Mouse (Mus musculus): ENCODE results near the gene Fnbp1.
"Not testable (repeated sequence)": the region's sequence is repeated elsewhere in the genome, so short reads cannot be mapped to it uniquely, and the experiment has no call there.

The Fnbp1 gene

DNA sequence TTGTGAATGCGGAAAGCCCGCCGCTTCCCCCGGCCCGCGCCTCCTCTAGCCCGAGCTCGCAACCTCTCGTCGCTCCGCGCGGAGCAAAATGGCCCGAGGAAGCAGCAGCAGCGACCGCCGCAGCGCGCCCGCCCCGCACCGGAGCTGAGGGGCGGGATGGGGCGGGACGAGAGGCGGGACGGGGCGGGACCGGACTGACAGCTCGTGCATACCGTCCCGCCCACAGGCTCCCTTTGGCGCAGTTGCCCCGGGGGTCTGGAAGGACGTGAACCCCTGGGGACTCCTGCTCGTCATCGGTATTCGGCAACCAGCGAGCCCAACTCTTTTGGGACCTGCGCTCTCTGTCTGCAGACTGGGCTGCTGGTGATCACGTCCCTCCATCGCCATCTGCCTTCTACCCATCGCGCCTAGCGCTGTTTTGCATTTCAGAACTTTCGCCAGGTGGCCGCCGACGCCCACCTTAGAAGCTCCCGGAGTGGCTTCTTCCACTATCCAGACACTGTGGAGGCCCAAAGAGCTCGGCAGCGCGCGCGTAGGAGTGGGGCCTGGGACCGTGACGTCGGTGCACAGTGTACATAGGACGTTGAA is at the start of gene Fnbp1:
TSS of gene Fnbp1 (minus strand) at position 142 of the 588 bp plus-strand sequence.
- peak; percentile 83 for DNase-seq

DNA sequence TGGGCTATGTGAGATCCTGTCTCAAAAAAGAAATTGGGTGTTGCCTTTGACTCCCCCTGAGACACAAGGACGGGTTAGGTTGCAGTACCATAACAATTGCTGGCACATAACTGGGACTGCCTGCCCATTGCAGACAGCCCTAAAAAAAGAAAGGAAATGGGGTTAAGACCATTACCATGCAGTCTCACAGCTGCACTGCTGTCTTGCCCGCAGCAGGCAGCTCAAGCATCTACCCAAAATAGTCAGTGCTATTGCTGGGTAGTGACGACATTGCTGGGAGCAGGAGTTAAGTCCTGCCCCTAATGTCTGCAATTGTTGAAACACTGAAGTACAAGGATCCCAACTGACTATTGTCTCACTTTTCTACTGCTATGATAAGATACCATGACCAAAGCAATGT is 47.8 kb upstream of the Fnbp1 start:
- DNase-seq: no peak

DNA sequence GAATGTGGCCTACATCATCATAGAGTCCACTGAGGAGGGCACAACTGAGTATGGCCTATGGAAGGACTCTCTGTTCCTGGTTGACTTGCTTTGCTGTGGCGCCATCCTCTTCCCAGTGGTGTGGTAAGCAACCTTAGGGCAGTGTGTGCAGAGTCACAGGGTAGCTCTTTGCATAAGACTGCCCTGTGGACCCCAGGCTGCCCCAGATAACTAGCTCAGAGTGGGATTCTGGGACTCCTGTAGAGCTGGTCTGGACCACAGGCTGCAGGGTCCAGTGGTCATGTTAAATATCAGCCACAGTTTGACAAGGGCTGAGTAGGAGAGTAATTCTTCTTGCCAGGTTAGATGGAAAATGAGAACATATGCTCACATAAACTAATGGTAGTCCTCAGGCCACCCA is 46.9 kb upstream of the Fnbp1 start:
- peak; percentile 43 for DNase-seq

DNA sequence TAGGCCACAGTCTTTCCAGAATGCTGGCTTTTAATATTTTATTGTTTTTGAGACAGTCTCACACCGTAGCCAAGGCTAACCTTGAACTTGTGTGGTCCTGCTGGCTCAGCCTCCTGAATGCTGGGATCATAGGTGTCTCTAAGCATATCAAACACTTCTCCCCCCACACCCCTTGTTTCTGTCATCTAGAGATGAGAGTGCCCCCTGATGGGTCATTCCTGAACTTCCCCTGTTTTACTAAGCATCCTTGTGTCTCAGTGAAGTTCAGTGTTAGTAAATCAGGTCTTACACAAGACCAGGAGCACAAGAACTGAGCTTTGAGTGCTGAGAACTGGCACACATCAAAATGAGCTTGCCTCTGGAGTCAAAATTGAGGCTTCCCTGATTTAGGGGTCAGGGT is 42.0 kb upstream of the Fnbp1 start:
- no peak for DNase-seq

DNA sequence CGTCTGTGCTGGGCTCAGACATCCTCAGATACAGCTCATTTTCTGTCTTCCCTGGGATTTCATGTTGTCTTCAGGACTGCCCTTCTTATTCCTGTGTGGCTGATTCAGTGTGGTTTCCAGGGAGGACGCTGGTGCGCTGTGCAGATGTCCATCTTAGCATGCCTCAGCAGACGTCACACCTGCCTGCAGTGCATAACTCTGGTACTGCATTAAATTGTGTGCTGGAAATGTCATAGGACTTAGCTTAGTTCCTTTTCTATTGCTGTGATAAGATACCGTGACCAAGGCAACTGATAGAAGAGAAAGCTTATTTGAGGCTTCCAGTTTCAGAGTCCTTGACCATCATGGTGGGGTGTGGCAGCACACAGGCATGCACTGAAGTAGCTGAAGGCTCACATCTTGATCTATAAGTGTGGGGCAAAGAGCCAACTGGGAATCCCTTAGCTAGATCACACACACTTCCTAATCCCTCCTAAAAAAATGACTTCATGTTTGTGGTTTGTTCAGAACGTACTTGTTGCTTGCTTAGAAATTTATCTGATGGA is 41.0 kb upstream of the Fnbp1 start:
- no peak for DNase-seq

DNA sequence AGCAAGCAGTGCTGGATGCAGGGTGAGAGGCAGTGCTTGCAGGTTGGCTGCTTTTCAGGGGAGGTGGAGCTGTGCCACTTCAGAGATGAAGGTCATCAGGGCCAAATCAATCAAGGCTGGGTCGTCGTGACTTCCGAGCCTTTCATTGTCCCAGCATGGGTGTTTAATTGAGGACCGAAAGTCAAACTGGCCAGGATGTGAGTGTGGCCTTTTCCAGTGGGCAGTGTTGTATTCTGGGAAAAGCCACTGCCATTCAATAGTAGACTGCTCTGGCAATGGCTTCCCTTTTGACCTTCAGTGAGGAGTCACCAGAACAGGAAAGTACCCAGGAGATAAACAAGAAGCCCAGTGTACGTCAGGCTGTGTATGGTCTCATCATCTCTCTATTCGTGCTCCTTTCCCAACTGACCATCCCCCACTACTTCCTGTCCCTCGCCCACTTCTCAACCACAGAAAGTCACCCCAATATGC is 38.3 kb upstream of the Fnbp1 start:
- DNase-seq: no peak

DNA sequence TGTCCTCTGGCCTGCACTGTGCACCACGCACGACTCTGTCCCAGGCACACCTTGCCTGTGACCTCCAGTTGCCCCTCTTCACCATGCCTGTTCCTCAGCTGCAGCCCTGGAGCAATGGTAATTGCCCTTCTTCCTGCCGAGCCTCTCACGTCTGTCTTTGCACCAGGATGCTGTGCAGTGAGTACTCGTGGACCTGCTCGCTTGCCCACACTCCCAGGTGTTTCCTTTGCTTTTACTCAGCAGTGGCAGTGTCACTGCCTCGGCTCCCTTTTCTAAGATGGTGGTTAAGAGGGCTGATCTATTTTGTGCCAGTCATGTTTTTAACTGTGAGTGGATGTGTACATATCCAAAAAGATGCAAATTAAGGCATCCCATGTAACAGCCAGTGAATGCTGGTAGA is 37.7 kb upstream of the Fnbp1 start:
- no peak for DNase-seq

DNA sequence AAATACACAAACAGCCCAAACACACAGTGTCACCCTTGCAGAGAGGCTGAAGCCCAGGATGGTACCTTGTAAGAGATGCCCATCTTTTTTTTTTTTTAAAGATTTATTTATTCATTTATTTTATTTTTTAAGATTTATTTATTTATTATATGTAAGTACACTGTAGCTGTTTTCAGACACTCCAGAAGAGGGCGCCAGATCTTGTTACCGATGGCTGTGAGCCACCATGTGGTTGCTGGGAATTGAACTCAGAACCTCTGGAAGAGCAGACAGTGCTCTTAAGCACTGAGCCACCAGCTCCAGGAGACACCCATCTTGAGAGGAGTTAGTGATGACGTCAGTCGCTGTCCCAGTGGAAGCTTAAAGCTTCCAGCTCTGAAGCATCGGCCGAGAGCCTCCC is 36.8 kb upstream of the Fnbp1 start:
- not testable (repeated sequence) for DNase-seq

DNA sequence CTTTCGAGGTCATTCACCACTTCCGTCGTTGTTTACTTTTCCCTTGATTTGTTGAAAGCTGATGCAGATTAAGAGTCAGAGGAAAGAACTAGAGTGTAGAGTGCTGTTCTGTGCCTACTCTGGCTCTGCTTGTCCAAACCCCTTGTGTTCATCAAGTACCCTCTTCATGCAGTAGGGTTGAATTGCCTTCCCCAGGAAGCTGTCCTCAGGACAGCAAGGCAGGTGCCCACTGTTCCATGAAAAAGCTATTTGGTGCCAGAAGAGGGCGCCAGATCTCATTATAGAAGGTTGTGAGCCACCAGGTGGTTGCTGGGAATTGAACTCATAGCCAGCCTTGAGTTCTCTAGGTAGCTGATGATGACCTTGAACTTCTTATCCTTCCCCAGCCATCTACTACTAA is 31.5 kb upstream of the Fnbp1 start:
- no peak for DNase-seq

DNA sequence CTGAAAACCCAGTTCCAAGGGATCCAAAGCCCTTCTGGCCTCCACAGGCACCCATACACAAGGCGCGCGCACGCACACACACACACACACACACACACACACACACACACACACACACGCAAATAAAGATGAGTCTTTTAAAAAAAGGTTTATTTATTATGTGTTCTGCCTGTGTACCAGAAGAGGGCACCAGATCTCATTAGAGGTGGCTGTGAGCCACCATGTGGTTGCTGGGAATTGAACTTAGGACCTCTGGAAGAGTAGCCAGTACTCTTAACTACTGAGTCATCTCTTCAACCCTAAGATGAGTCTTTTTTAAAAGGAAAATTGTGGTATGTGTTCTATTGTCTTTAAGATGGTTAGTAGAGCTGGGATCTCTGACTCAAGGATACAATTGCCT is 30.7 kb upstream of the Fnbp1 start:
- no peak for DNase-seq

DNA sequence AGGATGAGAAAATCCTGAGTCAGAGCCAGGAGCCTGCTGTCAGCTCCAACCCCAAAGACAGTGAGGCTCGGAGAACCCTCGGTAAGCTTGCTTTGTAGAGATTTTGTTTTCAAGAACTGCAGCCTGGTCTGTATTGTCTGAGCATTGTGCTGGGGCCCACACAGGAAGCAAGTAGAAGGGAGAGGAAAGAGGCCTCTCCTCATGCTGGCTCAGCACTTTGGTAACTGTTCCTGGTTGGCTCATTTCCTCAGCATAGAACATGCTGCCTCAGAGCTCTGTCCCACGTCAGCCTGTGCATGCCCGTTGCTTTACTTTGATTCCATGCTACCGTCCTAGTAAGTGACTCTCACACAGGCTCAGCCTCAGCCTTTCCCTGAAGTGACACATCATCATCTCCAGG is 30.2 kb upstream of the Fnbp1 start:
- DNase-seq: no peak

DNA sequence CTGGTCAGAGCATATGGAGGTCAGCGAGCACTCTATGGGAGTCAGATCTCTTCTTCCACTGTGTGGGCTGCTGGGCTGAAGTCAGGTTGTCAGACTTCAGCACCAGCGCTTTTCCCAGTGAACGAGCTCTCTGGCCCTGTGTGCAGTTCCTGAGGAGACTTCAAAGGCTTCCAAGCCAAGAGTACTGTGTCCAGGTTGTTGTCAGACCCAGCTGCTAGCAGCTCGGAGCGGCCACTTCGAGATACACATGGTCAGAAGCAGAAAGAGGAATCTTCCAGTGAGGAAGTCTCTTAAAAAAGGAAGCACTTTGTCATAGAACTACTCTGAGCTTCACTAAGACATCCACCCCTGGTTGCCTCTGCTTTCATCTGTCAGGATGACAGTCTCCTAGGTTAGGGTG is 28.4 kb upstream of the Fnbp1 start:
- DNase-seq: no peak

DNA sequence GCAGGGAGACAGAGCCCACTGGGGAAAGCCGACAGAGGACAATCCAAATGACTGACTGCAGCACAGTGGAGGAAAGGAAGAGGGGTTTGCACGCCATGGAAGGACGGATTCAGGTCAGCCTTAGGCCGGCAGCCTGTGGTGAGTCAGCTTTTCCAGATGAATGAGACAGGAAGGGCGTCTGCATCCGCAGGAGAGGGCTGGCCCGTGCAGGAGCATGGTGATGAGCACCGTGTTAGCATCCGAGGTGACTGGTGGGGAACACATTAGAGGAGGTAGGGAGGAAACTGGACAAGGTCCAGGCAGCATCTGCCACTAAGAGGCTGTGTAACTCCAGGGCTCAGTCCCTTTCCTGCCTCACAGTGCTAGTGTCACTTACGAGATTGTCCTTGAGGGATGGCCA is 27.2 kb upstream of the Fnbp1 start:
- DNase-seq: peak; percentile 53

DNA sequence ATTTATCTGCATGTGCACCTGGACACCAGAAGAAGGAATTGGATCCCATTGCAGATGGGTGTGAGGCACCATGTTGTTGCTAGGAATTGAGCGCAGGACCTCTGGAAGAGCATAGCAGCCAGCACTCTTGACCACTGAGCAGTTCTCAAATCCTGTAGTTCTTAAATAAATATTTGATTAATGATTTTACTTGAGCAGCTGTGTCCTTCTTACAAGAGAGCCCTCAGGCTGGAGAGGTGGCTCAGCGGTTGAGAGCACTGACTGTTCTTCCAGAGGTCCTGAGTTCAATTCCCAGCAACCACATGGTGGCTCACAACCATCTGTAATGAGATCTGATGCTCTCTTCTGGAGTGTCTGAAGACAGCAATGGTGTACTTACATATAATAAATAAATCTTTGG is 25.8 kb upstream of the Fnbp1 start:
- DNase-seq: not testable (repeated sequence)

DNA sequence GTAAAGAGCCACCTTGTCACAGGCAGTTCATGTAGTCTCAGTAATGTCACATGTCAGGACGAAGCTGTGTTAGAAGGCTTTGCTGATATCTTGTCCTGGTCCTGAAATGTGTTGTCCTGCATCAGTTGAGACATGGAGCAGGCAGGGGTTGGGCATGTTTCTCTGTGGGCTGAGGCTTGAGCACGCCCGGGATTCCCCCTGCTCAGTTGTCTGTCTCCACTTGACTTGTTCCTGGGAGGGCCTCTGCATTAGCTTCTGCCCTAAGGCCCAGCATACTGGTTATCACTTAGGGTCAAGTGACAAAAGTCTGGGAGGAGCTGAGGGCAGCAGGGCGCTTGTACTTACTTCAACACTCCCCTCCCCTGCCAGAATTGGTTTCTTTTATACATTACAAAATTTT is 23.7 kb upstream of the Fnbp1 start:
- DNase-seq: no peak

DNA sequence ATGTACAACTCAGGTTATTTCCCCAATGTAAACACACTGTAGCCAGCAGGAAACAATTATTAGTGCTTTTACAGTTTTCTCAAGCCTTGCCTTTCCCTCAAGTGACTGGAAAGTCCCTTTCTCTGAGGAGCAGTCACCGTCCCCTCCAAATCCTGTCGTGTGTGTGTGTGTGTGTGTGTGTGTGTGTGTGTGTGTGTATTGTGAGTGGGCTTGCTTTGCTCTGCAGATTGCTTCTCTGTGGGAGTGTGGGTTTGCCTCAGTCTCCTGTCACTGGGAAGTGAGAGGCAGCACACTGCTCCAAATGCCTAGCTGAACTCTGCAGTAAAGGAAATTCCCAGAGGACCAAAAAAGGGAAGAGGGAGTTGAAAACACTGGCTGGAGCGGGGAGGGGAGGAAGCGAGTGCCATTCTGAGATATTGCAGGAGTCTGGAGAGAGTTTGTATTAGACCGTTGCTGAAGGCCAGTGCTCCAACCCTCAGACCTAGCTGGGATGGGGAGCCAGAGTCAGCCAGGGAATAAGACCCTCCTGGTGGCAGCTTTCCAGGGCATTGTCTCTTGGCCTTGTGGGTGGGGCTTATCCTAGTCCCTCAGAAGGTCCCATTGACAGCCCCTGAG is 23.1 kb upstream of the Fnbp1 start:
- peak; percentile 23 for DNase-seq

DNA sequence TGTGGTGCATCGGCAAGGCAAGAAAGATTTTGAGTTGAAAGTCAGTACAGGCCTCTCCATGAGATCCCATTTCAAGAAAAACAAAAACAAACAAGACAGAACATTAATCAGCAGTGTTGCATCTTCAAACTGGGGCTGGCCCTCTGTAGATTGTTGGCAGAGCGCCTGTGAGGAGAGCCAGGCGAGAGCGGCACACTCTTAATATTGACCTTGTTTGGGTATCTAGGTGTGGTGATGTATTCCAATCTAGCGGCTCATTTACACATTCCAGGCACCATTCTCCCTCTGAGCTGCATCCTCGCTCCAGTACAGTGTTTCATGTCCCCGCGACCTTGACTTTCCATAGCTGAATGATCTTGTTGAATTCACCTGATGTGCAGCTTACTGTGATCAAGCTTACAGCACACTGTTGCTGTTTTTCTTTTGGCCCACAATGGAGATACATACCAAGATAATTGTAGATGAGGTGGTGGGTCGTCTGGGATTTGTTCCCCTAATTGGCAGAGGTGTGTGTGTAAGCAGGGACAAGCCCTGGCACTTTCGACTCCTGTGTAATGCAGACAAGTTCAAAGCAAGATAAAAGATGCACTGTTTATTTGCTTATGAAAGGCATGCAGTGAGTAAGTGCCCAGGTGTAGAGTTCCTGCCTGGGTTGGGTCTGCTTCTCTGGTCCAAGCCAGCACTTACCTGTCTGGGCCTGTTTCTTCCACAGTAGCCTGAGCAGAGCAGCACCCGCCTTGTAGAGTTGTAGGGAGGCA is 21.7 kb upstream of the Fnbp1 start:
- peak; percentile 53 for DNase-seq

DNA sequence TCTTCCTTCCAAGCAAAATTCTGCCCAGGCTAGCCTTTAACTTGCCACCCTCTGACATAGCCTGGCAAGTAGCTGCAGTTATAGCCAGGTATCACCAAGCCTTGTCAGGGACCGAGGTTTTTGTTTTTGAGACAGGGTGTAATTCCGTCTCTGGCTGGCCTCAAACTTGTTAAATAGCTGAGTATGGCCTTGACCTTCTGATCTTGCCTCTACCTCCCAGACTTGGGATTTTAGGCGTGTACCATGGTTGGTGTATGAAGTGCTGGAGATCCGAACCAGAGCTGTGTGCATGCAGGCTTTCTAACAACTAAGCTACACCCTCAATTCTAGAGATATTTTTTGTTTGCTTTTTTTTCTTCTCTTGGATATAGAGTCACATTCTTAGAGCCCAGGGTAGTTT is 19.8 kb upstream of the Fnbp1 start:
- DNase-seq: no peak

DNA sequence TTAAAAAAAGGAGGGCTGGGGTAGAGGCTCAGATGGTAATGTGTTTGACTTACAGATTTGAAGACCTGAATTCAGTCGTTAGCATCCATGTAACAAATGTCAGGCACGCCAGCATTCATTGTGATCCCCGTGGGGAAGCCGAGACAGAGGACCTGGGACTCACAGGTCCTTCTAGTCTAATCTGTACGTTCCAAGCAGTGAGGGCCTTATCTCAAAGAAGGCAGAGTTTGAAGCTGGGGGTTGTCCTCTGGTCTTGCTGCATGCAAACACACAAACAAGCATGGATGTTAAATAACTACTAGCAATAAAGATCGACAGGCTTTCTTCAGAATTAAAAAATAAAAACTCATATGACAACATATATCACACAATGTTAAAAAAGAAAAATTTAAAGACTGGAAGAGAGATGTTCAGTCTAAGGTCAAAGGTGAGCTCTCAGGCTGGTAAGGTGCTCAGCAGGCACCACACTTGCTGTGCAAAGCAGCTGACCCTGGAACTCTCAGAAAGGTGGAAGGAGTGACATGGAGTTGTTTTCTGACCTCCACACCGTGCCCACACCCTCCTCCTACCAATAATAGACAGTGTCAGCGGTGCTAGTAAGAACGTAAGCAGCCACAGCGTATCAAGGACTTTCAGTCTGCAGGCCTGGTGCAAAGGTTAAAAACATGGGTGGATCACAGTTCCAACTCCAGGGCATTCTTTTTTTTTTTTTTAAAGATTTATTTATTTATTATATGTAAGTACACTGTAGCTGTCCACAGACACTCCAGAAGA is 18.5 kb upstream of the Fnbp1 start:
- DNase-seq: peak; percentile 76

DNA sequence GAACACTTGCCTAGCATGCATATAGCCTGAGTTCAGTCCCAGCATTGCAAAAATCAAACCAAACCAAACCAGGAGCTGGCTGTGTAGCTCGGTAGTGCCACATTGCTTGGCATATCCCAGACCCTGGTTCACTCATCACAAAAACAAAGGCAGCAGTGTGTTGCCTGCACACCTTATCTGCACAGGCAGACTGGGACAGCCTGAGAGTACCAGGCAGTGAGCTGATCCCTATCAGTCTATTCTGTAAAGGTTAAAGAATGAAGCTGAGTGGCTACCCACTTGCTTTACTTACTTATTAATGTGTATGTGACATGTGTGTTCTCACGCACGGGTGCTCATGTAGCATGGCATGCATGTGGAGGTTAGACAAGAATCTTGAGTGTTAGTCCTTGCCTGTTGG is 15.0 kb upstream of the Fnbp1 start:
- no peak for DNase-seq

DNA sequence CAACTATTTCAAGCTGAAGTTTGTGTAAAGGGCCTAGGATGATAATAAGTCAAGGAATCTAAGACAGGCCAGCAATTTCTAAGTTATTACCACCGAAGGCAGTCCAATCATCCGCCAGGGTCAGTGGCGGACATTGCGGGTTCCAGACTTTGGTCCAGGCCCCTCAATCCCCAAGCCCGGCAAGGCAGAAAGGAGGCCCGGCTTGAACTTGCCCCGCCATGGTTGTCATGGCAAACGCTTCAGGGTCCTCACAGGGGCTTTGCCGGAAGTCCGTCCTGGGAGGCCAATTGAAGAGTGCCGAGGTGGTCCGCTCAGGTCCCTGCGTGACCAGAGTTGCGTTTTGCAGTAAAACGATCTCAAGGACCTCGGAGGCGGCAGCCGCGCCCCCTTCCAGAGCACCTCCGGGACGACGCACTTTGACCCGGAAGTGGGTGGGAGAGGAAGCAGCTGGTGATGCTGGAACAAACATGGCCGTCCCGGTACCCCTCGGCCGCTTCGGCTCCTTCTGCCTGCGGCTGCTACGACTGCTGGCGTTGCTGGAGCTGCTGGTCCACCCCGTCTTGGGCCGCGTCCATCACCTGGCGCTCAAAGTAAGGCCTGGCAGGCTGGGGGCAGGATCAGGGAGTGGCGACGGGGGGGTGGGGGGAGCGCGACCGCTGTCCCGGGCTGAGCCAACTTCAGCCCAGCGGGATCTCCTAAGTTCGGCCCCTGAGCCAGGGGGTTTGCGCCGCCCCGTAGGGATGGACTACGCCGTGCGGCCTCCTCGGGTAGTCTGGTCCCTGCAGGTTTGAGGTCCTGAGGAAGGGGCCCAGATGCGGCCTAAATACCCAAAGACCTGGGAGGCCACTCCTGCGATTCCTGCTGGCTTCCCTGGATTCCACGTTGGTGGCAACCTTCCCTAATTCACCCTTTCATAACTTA is 10.3 kb upstream of the Fnbp1 start, which contains the start of gene Gpr107:
TSS of gene Gpr107 (plus strand) at position 425 of the 921 bp plus-strand sequence.
- DNase-seq: peak; percentile 82

DNA sequence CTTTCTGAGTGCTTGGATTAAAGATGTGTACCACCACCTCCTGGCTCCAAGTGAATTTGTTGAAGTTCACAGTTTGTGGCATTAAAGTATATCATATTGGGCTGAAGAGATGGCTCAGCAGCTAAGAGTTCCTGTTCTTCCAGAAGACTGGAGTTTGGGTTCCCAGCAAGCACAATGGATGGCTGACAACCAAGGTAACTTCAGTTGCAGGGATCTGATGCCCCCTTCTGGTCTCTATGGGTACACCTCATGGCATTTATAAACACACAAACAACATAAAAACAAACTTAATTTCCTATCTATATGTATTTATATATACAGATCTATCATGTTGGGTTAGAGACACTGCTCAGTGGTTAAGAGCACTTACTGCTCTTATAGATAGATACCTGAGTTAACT is 9.0 kb upstream of the Fnbp1 start:
- no peak for DNase-seq
